Mouse (Mus musculus): Measurements from ENCODE around the gene Ppp2r2c. TPM values are rescaled to one million over a fixed set of nuclear protein-coding genes. Genes with fewer than 3 reads are reported as not detected.

Ppp2r2c gene
- total and polyA plus RNA-seq, 2 experiments from 2014 or later, result 96.1 to 177 TPM

DNA sequence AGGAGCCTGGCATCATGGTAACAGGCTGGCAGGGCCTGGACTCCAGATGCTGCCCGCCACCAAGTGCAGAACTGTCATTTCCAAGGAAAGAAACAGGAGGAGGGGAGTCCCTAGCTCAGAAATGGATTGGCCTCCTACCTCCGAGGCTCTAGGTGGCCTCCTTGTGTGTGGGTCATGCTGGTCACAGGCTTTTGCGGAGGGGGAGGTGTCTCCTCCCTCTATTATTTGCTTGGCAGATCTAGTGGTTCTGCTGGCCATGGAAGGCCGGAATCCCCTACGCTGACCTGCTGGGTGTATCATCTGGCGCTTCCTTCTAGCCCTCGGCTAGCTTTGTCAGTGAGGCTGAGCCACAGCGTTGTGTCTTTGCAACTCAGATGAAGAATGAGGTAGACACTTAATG, 20.2 kb downstream of the Ppp2r2c start:
- H3K27me3 ChIP-seq (ENCODE audit: insufficient read depth, low read length), result no peaks in the 10 kb centered on the region
- H3K4me3 ChIP-seq (ENCODE audit: low read depth, low read length), result no peak overlapping the region
- no peak for ATAC-seq
- no peak for TF ChIP-seq CTCF (IDR thresholded peaks at IDR 0.05; ENCODE audit: low read depth)
- no peaks in the 10 kb centered on the region for H3K9me3 ChIP-seq (ENCODE audit: low read length)
- H3K36me3 ChIP-seq (ENCODE audit: insufficient read depth), result no peaks in the 10 kb centered on the region
- H3K9ac ChIP-seq, result no peak overlapping the region
- H3K27ac ChIP-seq (ENCODE audit: low read depth, low read length), result no peak overlapping the region
- H3K4me2 ChIP-seq (ENCODE audit: low read depth), result no peak overlapping the region
- no peak for DNase-seq
- 88% methylated on average over 8 of the region's 8 CpGs for WGBS
- peaks cover 22% of the 10 kb centered on the region for H3K4me1 ChIP-seq (ENCODE audit: insufficient read depth)

DNA sequence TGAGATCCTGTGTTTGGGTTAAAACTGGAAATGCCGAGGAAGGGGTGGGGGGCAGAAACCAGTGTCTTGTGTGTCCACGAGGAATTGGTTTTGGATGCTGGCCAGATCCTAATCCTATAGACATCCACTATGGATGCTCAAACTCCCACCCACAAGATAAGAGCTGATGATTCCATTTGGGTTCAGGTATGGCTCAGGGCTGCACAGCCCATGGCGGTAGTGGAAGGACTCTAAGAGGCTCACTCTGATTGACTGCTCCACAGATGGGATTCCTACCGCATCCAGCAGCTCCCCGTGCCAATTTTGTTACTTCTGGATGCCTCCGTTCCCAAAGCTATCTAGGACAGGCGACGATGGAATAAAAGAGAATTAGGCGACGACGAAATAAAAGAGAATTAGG, 20.6 kb downstream of the Ppp2r2c start:
- Histone ChIP-seq H3K4me2 (ENCODE audit: low read depth) (no peak overlapping the region), H3K4me1 (ENCODE audit: insufficient read depth) (peaks cover 22% of the 10 kb centered on the region), H3K9ac (no peak overlapping the region), H3K36me3 (ENCODE audit: insufficient read depth) (no peaks in the 10 kb centered on the region), H3K27ac (ENCODE audit: low read depth, low read length) (no peak overlapping the region), H3K9me3 (ENCODE audit: low read length) (no peaks in the 10 kb centered on the region), H3K27me3 (ENCODE audit: insufficient read depth, low read length) (no peaks in the 10 kb centered on the region), H3K4me3 (ENCODE audit: low read depth, low read length) (no peak overlapping the region)
- DNase-seq, result no peak
- 64% methylated on average over 11 of the region's 11 CpGs for WGBS
- ATAC-seq, result no peak
- no peak for TF ChIP-seq CTCF (IDR thresholded peaks at IDR 0.05; ENCODE audit: low read depth)

DNA sequence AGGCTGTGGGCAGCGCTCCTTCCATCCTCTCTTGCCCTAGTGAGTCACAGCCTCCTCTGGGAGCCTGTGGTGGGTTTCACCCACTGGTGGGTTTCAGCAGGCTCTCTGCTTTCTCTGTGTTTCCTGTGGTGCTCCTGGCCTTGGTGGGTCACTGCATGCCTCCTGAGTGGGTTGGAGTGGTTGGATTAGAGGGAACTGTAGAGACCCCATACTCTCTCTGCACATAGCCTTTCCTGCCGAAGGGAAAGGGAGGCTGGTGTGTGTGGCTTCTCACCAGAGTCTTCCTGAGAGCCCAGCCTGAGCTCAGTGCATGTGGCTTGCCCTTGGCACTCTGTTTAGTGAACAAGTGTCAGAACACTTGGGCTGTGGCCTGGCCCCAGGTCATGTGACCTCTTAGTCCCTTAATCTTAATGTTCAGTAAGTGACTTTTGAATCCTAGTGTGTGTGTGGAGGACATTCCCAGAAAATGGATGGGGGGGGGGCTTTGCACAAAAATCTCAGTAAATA, 21.1 kb downstream of the Ppp2r2c start:
- 83% methylated on average over 2 of the region's 2 CpGs for WGBS
- H3K4me2 ChIP-seq (ENCODE audit: low read depth), result no peak overlapping the region
- H3K27ac ChIP-seq (ENCODE audit: low read depth, low read length), result no peak overlapping the region
- H3K36me3 ChIP-seq (ENCODE audit: insufficient read depth), result no peaks in the 10 kb centered on the region
- H3K9ac ChIP-seq, result no peak overlapping the region
- DNase-seq (no peak), ATAC-seq (no peak)
- TF ChIP-seq CTCF (IDR thresholded peaks at IDR 0.05; ENCODE audit: low read depth), result no peak
- H3K9me3 ChIP-seq (ENCODE audit: low read length), result no peaks in the 10 kb centered on the region
- H3K27me3 ChIP-seq (ENCODE audit: insufficient read depth, low read length), result no peaks in the 10 kb centered on the region
- peaks cover 22% of the 10 kb centered on the region for H3K4me1 ChIP-seq (ENCODE audit: insufficient read depth)
- H3K4me3 ChIP-seq (ENCODE audit: low read depth, low read length), result no peak overlapping the region

DNA sequence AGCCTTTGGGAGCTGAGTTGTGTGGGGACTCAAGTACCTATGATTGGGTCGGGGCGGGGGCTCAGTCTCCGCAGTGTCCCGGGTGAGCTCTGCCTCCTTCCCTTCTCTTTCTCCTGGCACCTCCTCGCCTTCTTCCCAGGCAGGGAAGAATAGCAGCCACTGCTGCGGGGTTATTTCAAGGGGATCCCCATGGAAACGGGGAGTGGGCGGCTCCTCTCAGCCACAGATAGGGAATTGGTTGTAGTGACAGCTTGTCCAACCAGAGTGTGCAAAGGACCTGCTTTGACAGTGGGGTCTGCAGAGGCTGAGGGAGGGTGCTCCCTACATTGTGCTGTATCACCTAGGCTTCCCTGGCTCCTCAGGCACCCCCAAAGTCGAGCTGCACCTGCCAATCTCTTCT, 22.5 kb downstream of the Ppp2r2c start:
- Histone ChIP-seq H3K27ac (ENCODE audit: low read depth, low read length) (peak overlapping the region; percentile 60), H3K4me3 (ENCODE audit: low read depth, low read length) (no peak overlapping the region), H3K4me1 (ENCODE audit: insufficient read depth) (peaks cover 22% of the 10 kb centered on the region), H3K4me2 (ENCODE audit: low read depth) (0 out of 2 replicates have a peak overlapping the region, but pooled peaks have one; percentile 19), H3K9ac (no peak overlapping the region), H3K27me3 (ENCODE audit: insufficient read depth, low read length) (no peaks in the 10 kb centered on the region), H3K36me3 (ENCODE audit: insufficient read depth) (no peaks in the 10 kb centered on the region), H3K9me3 (ENCODE audit: low read length) (no peaks in the 10 kb centered on the region)
- DNase-seq (peak; percentile 65), ATAC-seq (peak; percentile 79)
- no peak for TF ChIP-seq CTCF (IDR thresholded peaks at IDR 0.05; ENCODE audit: low read depth)
- WGBS, result 16% methylated on average over 9 of the region's 9 CpGs

DNA sequence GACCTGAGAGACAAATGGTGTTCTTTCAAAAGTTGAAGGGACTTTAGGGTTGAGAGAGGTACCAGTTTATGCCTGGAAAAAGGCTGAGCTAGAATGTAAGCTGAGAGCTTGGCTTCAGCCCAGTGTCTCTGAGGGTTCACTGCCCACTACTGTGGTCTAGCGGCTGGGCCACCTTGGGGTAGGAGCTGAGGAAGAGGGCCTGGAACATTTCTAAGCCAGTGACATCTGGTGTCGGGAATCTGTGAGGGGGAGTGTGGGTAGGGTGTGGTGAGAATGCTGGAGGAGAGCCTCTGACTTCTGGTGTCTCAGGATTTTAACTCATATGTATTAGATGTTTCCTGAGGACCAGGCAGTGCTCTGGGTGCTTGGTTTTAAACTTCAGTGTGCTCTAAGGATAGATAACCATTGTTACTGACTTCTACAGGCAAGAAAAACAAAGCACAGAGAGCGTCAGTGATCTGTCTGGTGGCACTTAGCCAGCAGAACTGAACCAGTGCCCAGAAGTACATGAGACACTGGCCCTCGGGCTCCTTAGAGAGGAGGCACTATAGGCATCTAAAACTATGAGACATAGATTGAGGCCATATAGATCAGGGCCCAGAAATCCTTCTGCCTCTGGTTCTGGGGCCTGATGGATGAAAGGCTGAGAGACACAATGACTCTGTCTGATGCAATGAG, 23.6 kb downstream of the Ppp2r2c start:
- no peak for TF ChIP-seq CTCF (IDR thresholded peaks at IDR 0.05; ENCODE audit: low read depth)
- Histone ChIP-seq H3K27me3 (ENCODE audit: insufficient read depth, low read length) (no peaks in the 10 kb centered on the region), H3K4me2 (ENCODE audit: low read depth) (no peak overlapping the region), H3K9me3 (ENCODE audit: low read length) (no peaks in the 10 kb centered on the region), H3K9ac (no peak overlapping the region), H3K36me3 (ENCODE audit: insufficient read depth) (no peaks in the 10 kb centered on the region), H3K4me3 (ENCODE audit: low read depth, low read length) (no peak overlapping the region), H3K4me1 (ENCODE audit: insufficient read depth) (peaks cover 22% of the 10 kb centered on the region), H3K27ac (ENCODE audit: low read depth, low read length) (no peak overlapping the region)
- WGBS, result 34% methylated on average over 4 of the region's 4 CpGs
- DNase-seq, result no peak
- no peak for ATAC-seq

DNA sequence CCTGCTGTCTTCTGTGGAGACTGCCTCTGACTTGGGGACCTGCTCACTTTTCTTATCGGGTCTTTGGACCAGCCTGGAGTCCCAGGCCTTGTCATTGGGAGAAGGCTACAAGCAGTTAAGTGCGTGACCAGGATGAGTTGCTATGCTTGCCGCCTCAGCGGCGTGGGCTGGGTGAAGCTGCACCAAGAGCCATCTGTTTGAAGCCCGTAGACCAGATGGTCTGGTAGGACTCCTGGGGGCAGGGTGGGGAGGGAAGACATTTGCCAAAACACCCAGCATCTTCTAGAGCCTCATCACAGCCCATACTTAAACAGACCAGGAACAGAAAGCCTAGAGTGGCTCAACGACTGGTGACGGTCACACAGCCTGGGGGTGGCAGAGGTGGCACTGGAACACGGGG, 24.9 kb downstream of the Ppp2r2c start:
- Histone ChIP-seq H3K36me3 (ENCODE audit: insufficient read depth) (no peaks in the 10 kb centered on the region), H3K27ac (ENCODE audit: low read depth, low read length) (no peak overlapping the region), H3K27me3 (ENCODE audit: insufficient read depth, low read length) (no peaks in the 10 kb centered on the region), H3K9me3 (ENCODE audit: low read length) (no peaks in the 10 kb centered on the region), H3K4me3 (ENCODE audit: low read depth, low read length) (no peak overlapping the region), H3K9ac (no peak overlapping the region), H3K4me2 (ENCODE audit: low read depth) (no peak overlapping the region), H3K4me1 (ENCODE audit: insufficient read depth) (peaks cover 14% of the 10 kb centered on the region)
- ATAC-seq (peak; percentile 21), DNase-seq (peak; percentile 45)
- 68% methylated on average over 9 of the region's 9 CpGs for WGBS
- no peak for TF ChIP-seq CTCF (IDR thresholded peaks at IDR 0.05; ENCODE audit: low read depth)

DNA sequence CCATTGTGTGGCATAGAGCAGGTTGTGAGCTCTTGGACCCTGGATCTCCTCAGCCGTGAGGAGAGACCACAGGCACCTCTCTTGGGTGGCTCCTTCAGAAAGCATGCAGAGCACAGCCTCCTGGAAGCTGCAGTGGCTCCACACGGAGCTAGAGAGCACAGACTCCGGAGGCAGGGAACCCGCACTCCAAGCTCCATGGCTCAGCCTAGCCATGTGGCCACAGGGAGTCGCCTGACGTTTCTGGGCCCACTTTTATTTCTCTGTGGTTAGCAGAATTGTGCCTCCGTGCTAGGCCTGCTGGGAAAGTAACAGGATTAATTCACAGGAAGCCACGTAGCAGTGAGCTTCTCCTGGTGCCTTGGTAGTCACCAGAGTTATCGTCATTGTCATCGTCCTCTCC, 25.8 kb downstream of the Ppp2r2c start:
- H3K27ac ChIP-seq (ENCODE audit: low read depth, low read length), result no peak overlapping the region
- H3K27me3 ChIP-seq (ENCODE audit: insufficient read depth, low read length), result no peaks in the 10 kb centered on the region
- H3K4me3 ChIP-seq (ENCODE audit: low read depth, low read length), result no peak overlapping the region
- H3K9ac ChIP-seq, result no peak overlapping the region
- DNase-seq (no peak), ATAC-seq (no peak)
- no peak for TF ChIP-seq CTCF (IDR thresholded peaks at IDR 0.05; ENCODE audit: low read depth)
- no peaks in the 10 kb centered on the region for H3K36me3 ChIP-seq (ENCODE audit: insufficient read depth)
- H3K4me2 ChIP-seq (ENCODE audit: low read depth), result no peak overlapping the region
- peaks cover 14% of the 10 kb centered on the region for H3K4me1 ChIP-seq (ENCODE audit: insufficient read depth)
- 71% methylated on average over 10 of the region's 10 CpGs for WGBS
- H3K9me3 ChIP-seq (ENCODE audit: low read length), result no peaks in the 10 kb centered on the region
